In the genomic region with DNA sequence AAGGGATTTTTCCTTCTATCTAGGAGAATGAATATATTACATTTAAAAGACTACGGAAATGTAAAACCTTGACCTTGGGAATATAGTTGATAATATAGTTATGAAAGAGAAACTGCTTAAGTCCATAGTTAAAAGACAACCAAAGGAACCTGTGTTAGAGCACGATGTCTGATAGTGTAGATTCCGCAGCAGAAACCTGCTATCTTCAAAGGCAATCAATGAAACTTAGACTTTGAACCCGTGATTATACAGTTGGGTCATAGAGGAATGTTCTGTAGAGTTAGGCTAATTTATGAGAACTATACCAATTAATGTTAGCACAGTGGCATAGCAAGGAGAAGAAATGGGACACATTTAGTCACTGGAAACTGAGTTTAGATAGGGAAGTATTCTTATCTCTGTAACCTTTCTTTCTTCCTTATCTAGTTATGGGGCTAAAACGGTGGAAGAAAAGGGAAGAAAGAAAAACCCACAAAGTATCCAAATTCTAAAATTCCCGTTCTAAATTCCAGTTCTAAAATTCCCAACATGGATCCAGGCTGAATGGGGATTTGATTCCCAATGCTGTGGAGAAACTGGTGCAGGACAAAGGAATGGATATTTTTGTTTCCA, we compare ENCODE assay signal across 25 mouse cellular contexts. TPM values are rescaled to one million over a fixed set of nuclear protein-coding genes. Genes with fewer than 3 reads are reported as not detected.
DNase-seq lines count a peak whose midpoint lies in the region; ATAC-seq and TF ChIP-seq lines count a peak whose summit lies in the region.
"Had no signal": no experiment of that assay in that cellular context is flagged by ENCODE, and none has a peak within 500 bp of the region (broad histone marks: within the 10 kb centered on the region; RNA-seq: fewer than 3 reads in every experiment).

No protein-coding gene starts in this region.

- TF ChIP-seq RAD21 in MEL (IDR thresholded peaks at IDR 0.05; ENCODE audit: low read depth, low read length) = no peak

- TF ChIP-seq POLR2A in liver, adult 2 months (IDR thresholded peaks at IDR 0.05; ENCODE audit: extremely low read depth, insufficient read depth, low read length) = no peak
- TF ChIP-seq POLR2A in MEL (IDR thresholded peaks at IDR 0.05; ENCODE audit: control insufficient read depth in 1 of 2, insufficient read depth in 1 of 2, low read depth in 1 of 2, low read length in 2 of 2, poor library complexity in 1 of 2) = no peak
- TF ChIP-seq POLR2A in small intestine, adult 2 months (IDR thresholded peaks at IDR 0.05; ENCODE audit: low read depth, low read length) = no peak

- intact Hi-C loops in left cerebral cortex, postnatal 36 days (cut with DNase I) = loop anchor here (1.0 kb wide), 1 partner anchor 10 kb away; no protein-coding TSS in a partner anchor

- H3K79me2 ChIP-seq in liver, adult 2 months (ENCODE audit: control insufficient read depth, insufficient read depth, low read length) = no peaks in the 10 kb centered on the region
- H3K79me2 ChIP-seq in MEL (ENCODE audit: control insufficient read depth, insufficient read depth, low read length, poor library complexity) = peaks cover 2% of the 10 kb centered on the region; the same call in 1 of the 2 replicates

- WGBS in liver, adult 2 months = 22% methylated on average over 6 of the region's 6 CpGs
- 38% methylated on average over 6 of the region's 6 CpGs for WGBS in liver, postnatal 0 days (ENCODE audit: insufficient replicate concordance)
- WGBS in intestine, embryonic 16.5 days = 47% methylated on average over 6 of the region's 6 CpGs
- 22% methylated on average over 6 of the region's 6 CpGs for WGBS in small intestine, adult 2 months

- H3K9ac ChIP-seq in liver, adult 2 months (ENCODE audit: low read depth, low read length) = no peak overlapping the region
- H3K9ac ChIP-seq in liver, postnatal 0 days (replicated peaks) = no peak overlapping the region
- H3K9ac ChIP-seq in MEL (ENCODE audit: control insufficient read depth, low read depth, low read length, poor library complexity, severe bottlenecking) = no peak overlapping the region
- H3K9ac ChIP-seq in intestine, embryonic 16.5 days (ENCODE audit: low read depth, low read length) = no peak overlapping the region
- H3K9ac ChIP-seq: embryonic facial prominence, embryonic 12.5 days; forebrain, embryonic 12.5 days had no signal

- H3K27me3 ChIP-seq in liver, adult 2 months (ENCODE audit: control insufficient read depth, insufficient read depth, low read length) = no peaks in the 10 kb centered on the region
- H3K27me3 ChIP-seq in liver, postnatal 0 days (ENCODE audit: insufficient read depth, low read length) = no peaks in the 10 kb centered on the region
- no peaks in the 10 kb centered on the region for H3K27me3 ChIP-seq in MEL (ENCODE audit: control insufficient read depth in 1 of 2, insufficient read depth in 2 of 2, low read length in 2 of 2)
- H3K27me3 ChIP-seq in intestine, embryonic 16.5 days (replicated peaks; ENCODE audit: control insufficient read depth, insufficient read depth, low read length) = no peaks in the 10 kb centered on the region
- no peaks in the 10 kb centered on the region for H3K27me3 ChIP-seq in small intestine, adult 2 months (ENCODE audit: control insufficient read depth, insufficient read depth, low read length)
- H3K27me3 ChIP-seq: CH12.LX; embryonic facial prominence, embryonic 12.5 days; forebrain, embryonic 12.5 days had no signal

- DNase-seq in liver, adult 2 months (ENCODE audit: extremely low read depth, low read depth, low spot score) = peak; percentile 70
- DNase-seq in liver, postnatal 0 days = no peak
- DNase-seq in MEL (ENCODE audit: low read depth, low spot score) = no peak
- DNase-seq in left cerebral cortex, postnatal 36 days (ENCODE audit: low spot score in 2 of 2) = no peak
- DNase-seq: adrenal gland, adult 2 months; adrenal gland, postnatal 14 days; adrenal gland, postnatal 36 days; B cell, adult 2 months; cerebellum, adult 11-12 months; cerebellum, adult 2 months; cerebellum, adult 9-10 months; cerebellum, postnatal 10 days; cerebellum, postnatal 25 days had no signal

- H3K4me1 ChIP-seq in liver, adult 2 months (ENCODE audit: control insufficient read depth, insufficient read depth, low read length) = peaks cover 2% of the 10 kb centered on the region; the same call in 1 of the 2 replicates
- H3K4me1 ChIP-seq in liver, postnatal 0 days (ENCODE audit: insufficient read depth) = peaks cover 19% of the 10 kb centered on the region
- peaks cover 14 to 27% of the 10 kb centered on the region in 2 experiments for H3K4me1 ChIP-seq in MEL (ENCODE audit: control insufficient read depth in 1 of 2, insufficient read depth in 2 of 2, low read length in 2 of 2)
- peaks cover 3% of the 10 kb centered on the region; the same call in 1 of the 2 replicates for H3K4me1 ChIP-seq in intestine, embryonic 16.5 days (ENCODE audit: control insufficient read depth, insufficient read depth, low read length)
- peaks cover 13% of the 10 kb centered on the region; the same call in 1 of the 2 replicates for H3K4me1 ChIP-seq in small intestine, adult 2 months (ENCODE audit: control insufficient read depth, insufficient read depth, insufficient read length, low read length)
- H3K4me1 ChIP-seq: embryonic facial prominence, embryonic 12.5 days; forebrain, embryonic 12.5 days had no signal

- TF ChIP-seq EP300 in liver, postnatal 0 days (IDR thresholded peaks at IDR 0.05; ENCODE audit: low read depth) = no peak
- peak; percentile 82 to 98 for TF ChIP-seq EP300 in MEL (IDR thresholded peaks at IDR 0.05; ENCODE audit: low read depth in 1 of 2, low read length in 2 of 2)

- no peak overlapping the region for H3K4me2 ChIP-seq in liver, postnatal 0 days (ENCODE audit: low read depth, low read length)
- no peak overlapping the region for H3K4me2 ChIP-seq in intestine, embryonic 16.5 days (ENCODE audit: low read depth, low read length)
- H3K4me2 ChIP-seq: embryonic facial prominence, embryonic 12.5 days; forebrain, embryonic 12.5 days had no signal

- no peak overlapping the region for H3K27ac ChIP-seq in liver, adult 2 months (replicated peaks; ENCODE audit: insufficient read depth, low read depth, low read length)
- no peak overlapping the region for H3K27ac ChIP-seq in liver, postnatal 0 days (ENCODE audit: low read depth)
- peak overlapping the region; percentile 82 for H3K27ac ChIP-seq in MEL (ENCODE audit: control insufficient read depth, low read depth, low read length)
- H3K27ac ChIP-seq in intestine, embryonic 16.5 days (ENCODE audit: low read length) = peak overlapping the region; percentile 79
- H3K27ac ChIP-seq in small intestine, adult 2 months (ENCODE audit: insufficient read depth, low read depth, low read length) = peak overlapping the region; percentile 94
- H3K27ac ChIP-seq: embryonic facial prominence, embryonic 10.5 days; embryonic facial prominence, embryonic 12.5 days; forebrain, embryonic 10.5 days; forebrain, embryonic 12.5 days had no signal

- no peak overlapping the region for H3K4me3 ChIP-seq in liver, adult 2 months (ENCODE audit: insufficient read depth, low read depth, low read length)
- no peak overlapping the region for H3K4me3 ChIP-seq in liver, postnatal 0 days (ENCODE audit: low read depth, low read length)
- H3K4me3 ChIP-seq in MEL (ENCODE audit: control insufficient read depth in 1 of 2, insufficient read depth in 1 of 2, low read depth in 2 of 2, low read length in 2 of 2) = 0 out of 4 replicates have a peak overlapping the region, but pooled peaks of 1 of the 2 experiments have one; percentile 3
- H3K4me3 ChIP-seq in intestine, embryonic 16.5 days (ENCODE audit: low read length) = no peak overlapping the region
- H3K4me3 ChIP-seq in small intestine, adult 2 months (ENCODE audit: low read depth, low read length) = no peak overlapping the region
- H3K4me3 ChIP-seq: embryonic facial prominence, embryonic 10.5 days; embryonic facial prominence, embryonic 12.5 days; erythroblast, embryonic 14.5 days; forebrain, embryonic 10.5 days; forebrain, embryonic 12.5 days had no signal

- no peak for ATAC-seq in liver, postnatal 0 days
- peak; percentile 71 for ATAC-seq in intestine, embryonic 16.5 days
- ATAC-seq in erythroblast, adult 5-6 weeks (replicated peaks; ENCODE audit: low FRiP score, poor library complexity, severe bottlenecking) = no peak
- ATAC-seq: CD4-positive, CD25-positive, alpha-beta regulatory T cell, adult 4 months; forebrain, embryonic 14.5 days; forebrain, embryonic 16.5 days had no signal

- no peaks in the 10 kb centered on the region for H3K9me3 ChIP-seq in liver, postnatal 0 days (ENCODE audit: low read length)
- H3K9me3 ChIP-seq in MEL (replicated peaks; ENCODE audit: insufficient read depth, low read length) = no peaks in the 10 kb centered on the region
- H3K9me3 ChIP-seq in intestine, embryonic 16.5 days (ENCODE audit: control insufficient read depth, low read length) = 0 out of 2 replicates have a peak, but pooled peaks cover 3% of the 10 kb centered on the region
- H3K9me3 ChIP-seq: embryonic facial prominence, embryonic 12.5 days; forebrain, embryonic 12.5 days had no signal

- no peak for TF ChIP-seq CTCF in liver, adult 2 months (IDR thresholded peaks at IDR 0.05; ENCODE audit: low read depth, low read length)
- no peak for TF ChIP-seq CTCF in liver, postnatal 0 days (IDR thresholded peaks at IDR 0.05; ENCODE audit: low read depth)
- TF ChIP-seq CTCF in MEL (IDR thresholded peaks at IDR 0.05 in 2 of 3, conservative IDR thresholded peaks at IDR 0.05 in 1 of 3; ENCODE audit: control insufficient read depth in 1 of 3, insufficient read depth in 1 of 3, low read depth in 2 of 3, low read length in 3 of 3, poor library complexity in 1 of 3, severe bottlenecking in 1 of 3) = no peak
- no peak for TF ChIP-seq CTCF in small intestine, adult 2 months (IDR thresholded peaks at IDR 0.05; ENCODE audit: extremely low read depth, insufficient read length, insufficient replicate concordance, low read depth, low read length)

- H3K36me3 ChIP-seq in liver, adult 2 months (ENCODE audit: control insufficient read depth, insufficient read depth, low read length) = no peaks in the 10 kb centered on the region
- H3K36me3 ChIP-seq in liver, postnatal 0 days (replicated peaks; ENCODE audit: insufficient read depth, low read length) = no peaks in the 10 kb centered on the region
- peaks cover 0 to 25% of the 10 kb centered on the region in 2 experiments; a peak in 2 of 4 replicates for H3K36me3 ChIP-seq in MEL (ENCODE audit: control insufficient read depth in 1 of 2, insufficient read depth in 2 of 2, low read length in 2 of 2)
- H3K36me3 ChIP-seq in intestine, embryonic 16.5 days (ENCODE audit: control insufficient read depth, insufficient read depth, low read length) = peaks cover 8% of the 10 kb centered on the region; the same call in 1 of the 2 replicates
- H3K36me3 ChIP-seq in small intestine, adult 2 months (ENCODE audit: control insufficient read depth, insufficient read depth, low read length) = peaks cover 11% of the 10 kb centered on the region

RNA-seq across cellular contexts. Expression of a gene that starts 2.6 kb away (rescaled TPM):
- total RNA-seq in liver, adult 2 months (2014; rRNA removed) = 3.6 and 3.7 TPM in 2 replicates
- 3.0 and 4.0 TPM in 2 replicates for polyA plus RNA-seq in liver, adult 2 months (2012; rRNA removed)
- 1.5 TPM in 2 replicates for polyA plus RNA-seq in liver, postnatal 0 days (2015; fragmentation: Nextera tagmentation; extraction: Ambion mirVana)
- total RNA-seq in MEL (2012; rRNA removed) = 6.9 and 7.5 TPM in 2 replicates
- 1 to 10 TPM in 1 of 2 experiments, not detected in 1; 6.2 TPM for polyA plus RNA-seq in MEL (2012; ENCODE audit: insufficient read depth in 1 of 2, insufficient read length in 2 of 2, low read depth in 1 of 2, low replicate concordance in 2 of 2, missing spikeins in 1 of 2)
- 11.7 and 13.6 TPM in 2 replicates for polyA plus RNA-seq in intestine, embryonic 16.5 days (2015; fragmentation: Nextera tagmentation; extraction: Ambion mirVana)
- polyA plus RNA-seq in small intestine, adult 2 months (2012; rRNA removed) = 15.0 and 35.5 TPM in 2 replicates
- 1 to 10 TPM; 5.7 to 7.2 TPM for total RNA-seq in left cerebral cortex, postnatal 36 days (2021)
- 0.42 and 1.2 TPM in 2 replicates for total RNA-seq in erythroblast, adult 5-6 weeks (2015; ENCODE audit: low replicate concordance)
- 1.0 and 1.3 TPM in 2 replicates for total RNA-seq in erythroblast, adult 5-6 weeks (2017; ENCODE audit: low replicate concordance)

RNA-seq across cellular contexts. Expression of a gene that starts 8.6 kb away (rescaled TPM):
- total RNA-seq in liver, adult 2 months (2014; rRNA removed) = 2.0 and 2.3 TPM in 2 replicates
- polyA plus RNA-seq in liver, adult 2 months (2012; rRNA removed) = 1.6 and 2.0 TPM in 2 replicates
- 0.89 and 1.2 TPM in 2 replicates for polyA plus RNA-seq in liver, postnatal 0 days (2015; fragmentation: Nextera tagmentation; extraction: Ambion mirVana)
- total RNA-seq in MEL (2012; rRNA removed) = 1.4 and 2.1 TPM in 2 replicates
- 1 to 10 TPM in 1 of 2 experiments, not detected in 1; 1.5 TPM for polyA plus RNA-seq in MEL (2012; ENCODE audit: insufficient read depth in 1 of 2, insufficient read length in 2 of 2, low read depth in 1 of 2, low replicate concordance in 2 of 2, missing spikeins in 1 of 2)
- polyA plus RNA-seq in intestine, embryonic 16.5 days (2015; fragmentation: Nextera tagmentation; extraction: Ambion mirVana) = 6.9 and 7.2 TPM in 2 replicates
- polyA plus RNA-seq in small intestine, adult 2 months (2012; rRNA removed) = 4.5 and 7.3 TPM in 2 replicates
- 1 to 10 TPM; 3.3 to 3.9 TPM for total RNA-seq in left cerebral cortex, postnatal 36 days (2021)
- total RNA-seq in erythroblast, adult 5-6 weeks (2015; ENCODE audit: low replicate concordance) = 0.38 TPM in 1 of 2 replicates, not detected in the other
- 1.4 and 1.8 TPM in 2 replicates for total RNA-seq in erythroblast, adult 5-6 weeks (2017; ENCODE audit: low replicate concordance)

RNA-seq across cellular contexts. Expression of a gene that starts 15.0 kb away (rescaled TPM):
- total RNA-seq in liver, adult 2 months (2014; rRNA removed) = 4.9 and 5.8 TPM in 2 replicates
- 5.4 and 7.7 TPM in 2 replicates for polyA plus RNA-seq in liver, adult 2 months (2012; rRNA removed)
- 1.9 and 2.6 TPM in 2 replicates for polyA plus RNA-seq in liver, postnatal 0 days (2015; fragmentation: Nextera tagmentation; extraction: Ambion mirVana)
- total RNA-seq in MEL (2012; rRNA removed) = 2.3 and 2.5 TPM in 2 replicates
- polyA plus RNA-seq in MEL (2012; ENCODE audit: insufficient read depth in 1 of 2, insufficient read length in 2 of 2, low read depth in 1 of 2, low replicate concordance in 2 of 2, missing spikeins in 1 of 2) = 1 to 10 TPM in 1 of 2 experiments, not detected in 1; 2.1 TPM
- polyA plus RNA-seq in intestine, embryonic 16.5 days (2015; fragmentation: Nextera tagmentation; extraction: Ambion mirVana) = 8.2 and 10.2 TPM in 2 replicates
- polyA plus RNA-seq in small intestine, adult 2 months (2012; rRNA removed) = 6.5 and 12.8 TPM in 2 replicates
- total RNA-seq in left cerebral cortex, postnatal 36 days (2021) = 1 to 10 TPM; 7.7 to 8.2 TPM
- not detected in 2 replicates for total RNA-seq in erythroblast, adult 5-6 weeks (2015; ENCODE audit: low replicate concordance)
- total RNA-seq in erythroblast, adult 5-6 weeks (2017; ENCODE audit: low replicate concordance) = 0.28 and 3.4 TPM in 2 replicates
- polyA plus RNA-seq: erythroblast, embryonic 14.5 days had no signal

RNA-seq across cellular contexts. Expression of a gene that starts 28.2 kb away (rescaled TPM):
- 1.8 and 2.5 TPM in 2 replicates for total RNA-seq in liver, adult 2 months (2014; rRNA removed)
- 1.3 and 1.8 TPM in 2 replicates for polyA plus RNA-seq in liver, adult 2 months (2012; rRNA removed)
- 0.98 and 1.1 TPM in 2 replicates for polyA plus RNA-seq in liver, postnatal 0 days (2015; fragmentation: Nextera tagmentation; extraction: Ambion mirVana)
- total RNA-seq in MEL (2012; rRNA removed) = 3.7 and 4.1 TPM in 2 replicates
- 1 to 10 TPM in 1 of 2 experiments, not detected in 1; 3.1 TPM for polyA plus RNA-seq in MEL (2012; ENCODE audit: insufficient read depth in 1 of 2, insufficient read length in 2 of 2, low read depth in 1 of 2, low replicate concordance in 2 of 2, missing spikeins in 1 of 2)
- 8.5 TPM in 2 replicates for polyA plus RNA-seq in intestine, embryonic 16.5 days (2015; fragmentation: Nextera tagmentation; extraction: Ambion mirVana)
- 3.5 and 5.8 TPM in 2 replicates for polyA plus RNA-seq in small intestine, adult 2 months (2012; rRNA removed)
- total RNA-seq in left cerebral cortex, postnatal 36 days (2021) = 1 to 10 TPM; 5.4 to 5.6 TPM
- total RNA-seq in erythroblast, adult 5-6 weeks (2015; ENCODE audit: low replicate concordance) = 0.19 and 3.6 TPM in 2 replicates
- 2.5 TPM in 1 of 2 replicates, not detected in the other for total RNA-seq in erythroblast, adult 5-6 weeks (2017; ENCODE audit: low replicate concordance)
- polyA plus RNA-seq: erythroblast, embryonic 14.5 days had no signal

RNA-seq across cellular contexts. Expression of a gene that starts 33.0 kb away (rescaled TPM):
- total RNA-seq in liver, adult 2 months (2014; rRNA removed) = 7.7 and 9.5 TPM in 2 replicates
- 21.2 and 28.0 TPM in 2 replicates for polyA plus RNA-seq in liver, adult 2 months (2012; rRNA removed)
- 4.8 and 6.4 TPM in 2 replicates for polyA plus RNA-seq in liver, postnatal 0 days (2015; fragmentation: Nextera tagmentation; extraction: Ambion mirVana)
- 4.3 and 5.4 TPM in 2 replicates for total RNA-seq in MEL (2012; rRNA removed)
- 10 to 100 TPM in 1 of 2 experiments, not detected in 1; 12.0 TPM for polyA plus RNA-seq in MEL (2012; ENCODE audit: insufficient read depth in 1 of 2, insufficient read length in 2 of 2, low read depth in 1 of 2, low replicate concordance in 2 of 2, missing spikeins in 1 of 2)
- 21.9 and 23.4 TPM in 2 replicates for polyA plus RNA-seq in intestine, embryonic 16.5 days (2015; fragmentation: Nextera tagmentation; extraction: Ambion mirVana)
- 27.3 and 47.4 TPM in 2 replicates for polyA plus RNA-seq in small intestine, adult 2 months (2012; rRNA removed)
- total RNA-seq in left cerebral cortex, postnatal 36 days (2021) = 10 to 100 TPM; 14.4 to 15.0 TPM
- 1.2 TPM in 1 of 2 replicates, not detected in the other for total RNA-seq in erythroblast, adult 5-6 weeks (2015; ENCODE audit: low replicate concordance)
- total RNA-seq in erythroblast, adult 5-6 weeks (2017; ENCODE audit: low replicate concordance) = 0.94 and 1.5 TPM in 2 replicates
- polyA plus RNA-seq: CD4-positive, CD25-positive, alpha-beta regulatory T cell, adult 4 months had no signal

Comparison
In these comparisons a context has a peak if more than half of its experiments do, and no peak if none do; other contexts are left out.
1. H3K27ac ChIP-seq: peak in MEL (single experiment), intestine, embryonic 16.5 days (single experiment) and small intestine, adult 2 months (single experiment); none in liver, adult 2 months (single experiment) and liver, postnatal 0 days (single experiment).